Mouse (Mus musculus) embryonic fibroblast, embryonic 13.5 days (primary cell): ENCODE results near the gene Gje1.

ENCODE experiments used
- CTCF ChIP-seq: IDR thresholded peaks from 2 replicates; pipeline ENCODE4 v1.5.1; 2011; ENCODE audit warnings: mild to moderate bottlenecking, control low read depth, low read length, moderate library complexity, borderline replicate concordance; ENCODE audit not compliant: insufficient read depth
- POLR2A ChIP-seq: IDR thresholded peaks from 2 replicates; pipeline ENCODE4 v1.6.1; 2011; ENCODE audit warnings: low read depth, mild to moderate bottlenecking, control low read depth, low read length, moderate library complexity

- no peak for TF ChIP-seq CTCF
- TF ChIP-seq POLR2A = no peak
Observed at GRCm38 (mm10) chr10:14760618-14761017, 42.6 kb upstream of the Gje1 start.
